Mouse (Mus musculus) MEL (cell line): ENCODE data around the gene Tepp.

Experiments
- TBP ChIP-seq: IDR thresholded peaks from 2 replicates; pipeline ENCODE4 v1.8.0; 2011; ENCODE audit warnings: low read depth, low read length, improper control_type of control experiment
- TCF12 ChIP-seq: IDR thresholded peaks from 2 replicates; pipeline ENCODE4 v1.6.1; 2014; ENCODE audit warnings: low read depth, mild to moderate bottlenecking, inconsistent platforms, low read length, improper control_type of control experiment, moderate library complexity
- ZC3H11A ChIP-seq: IDR thresholded peaks from 2 replicates; pipeline ENCODE4 v1.6.1; 2012; ENCODE audit warnings: low read depth, mild to moderate bottlenecking, inconsistent platforms, low read length, improper control_type of control experiment

DNA sequence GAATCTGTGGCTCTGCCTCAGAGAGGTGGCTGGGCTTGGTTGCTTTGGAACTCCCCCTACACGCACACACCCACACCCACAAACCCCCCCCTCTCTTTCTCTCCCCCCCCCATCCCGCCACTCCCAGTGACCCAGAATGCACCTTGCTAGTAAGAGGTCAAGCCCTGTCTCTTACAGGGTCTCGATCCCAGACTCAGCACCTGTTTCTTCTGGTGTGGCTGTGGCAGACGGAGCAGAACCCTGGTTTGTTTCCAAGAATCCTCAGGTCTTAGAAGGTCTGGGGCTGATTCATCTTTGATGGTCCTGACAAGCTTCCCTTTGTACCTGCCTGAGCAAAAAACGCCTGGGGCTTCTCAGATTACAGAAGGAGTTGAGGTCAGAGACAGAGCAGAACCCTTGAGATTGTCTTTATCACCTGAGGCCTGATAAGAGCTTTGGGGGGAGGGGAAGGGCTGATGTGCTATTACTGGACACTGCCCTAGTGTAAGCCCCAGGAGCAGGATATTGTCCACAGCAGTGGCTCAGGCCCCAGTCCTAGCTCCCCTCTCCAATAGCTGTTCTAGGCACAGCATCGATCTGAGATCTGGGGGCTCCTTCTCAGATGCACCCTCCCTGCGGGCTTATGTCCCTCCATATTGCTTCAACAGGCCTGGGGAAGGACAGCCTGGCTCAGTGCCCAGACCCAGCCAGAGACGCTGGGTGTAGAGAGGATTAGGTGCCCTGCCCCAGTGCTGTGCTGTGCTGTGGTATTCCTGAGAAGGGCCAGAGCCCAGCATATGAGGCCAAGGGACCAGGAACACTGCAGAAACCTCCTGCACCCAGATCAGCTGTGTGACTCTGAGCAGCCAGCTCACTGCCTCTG lies 48.4 kb downstream of the Tepp start:
- TF ChIP-seq TBP (no peak), TCF12 (no peak), ZC3H11A (no peak)
